Mouse (Mus musculus): Measurements from ENCODE around the gene Psma3. TPM values are rescaled to one million over a fixed set of nuclear protein-coding genes. Genes with fewer than 3 reads are reported as not detected.

Psma3 gene
- polyA plus RNA-seq, 1 experiment, result 210 TPM

DNA sequence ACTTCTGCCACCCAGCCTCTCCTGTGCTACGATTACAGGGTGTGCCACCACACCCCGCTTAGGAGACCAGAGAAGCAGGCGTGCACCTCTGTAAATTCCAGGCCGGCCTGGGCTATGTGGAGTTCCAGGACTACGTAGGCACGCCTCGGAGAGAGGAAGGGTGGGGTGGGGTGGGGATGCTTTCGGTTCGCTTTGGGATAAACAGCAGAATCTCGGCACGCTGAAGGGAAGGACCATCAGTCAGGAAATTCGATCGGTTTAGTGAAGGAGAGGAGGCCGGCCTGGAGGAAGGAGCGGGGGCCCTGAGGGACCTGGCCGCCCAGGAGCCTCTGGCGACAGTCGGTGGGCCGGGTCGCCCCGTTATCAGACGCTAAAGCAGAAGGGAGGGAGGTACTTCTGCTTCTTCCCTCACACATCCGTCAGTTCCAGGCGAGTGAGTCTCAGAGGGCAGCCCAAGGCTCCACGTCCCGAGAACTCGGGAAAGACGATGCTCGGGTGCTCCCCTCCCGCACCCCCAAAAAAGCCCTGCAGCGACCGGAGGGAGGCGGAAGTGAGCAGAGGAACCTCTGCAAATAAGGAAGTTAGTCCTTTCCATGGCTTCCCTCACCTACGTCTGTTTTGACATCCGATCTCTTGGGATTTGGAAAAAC lies 6.2 kb upstream of the Psma3 start:
- Histone ChIP-seq H3K4me2 (ENCODE audit: low read depth) (peak overlapping the region; percentile 89), H3K4me3 (peak overlapping the region; percentile 49), H3K36me3 (ENCODE audit: control insufficient read depth, insufficient read depth) (peaks cover 11% of the 10 kb centered on the region), H3K27me3 (ENCODE audit: control insufficient read depth, insufficient read depth, insufficient read length) (no peaks in the 10 kb centered on the region), H3K79me2 (ENCODE audit: control insufficient read depth, insufficient read depth) (no peaks in the 10 kb centered on the region), H3ac (ENCODE audit: control insufficient read depth, insufficient read length) (peak overlapping the region; percentile 71)
- TF ChIP-seq POLR2A (IDR thresholded peaks at IDR 0.05; ENCODE audit: insufficient read length, low read depth) (peak; percentile 42), SRF (IDR thresholded peaks at IDR 0.05; ENCODE audit: control insufficient read depth, insufficient read length, low read depth) (peak; percentile 88), TCF12 (IDR thresholded peaks at IDR 0.05; ENCODE audit: insufficient read depth, poor library complexity, severe bottlenecking) (no peak), POLR2AphosphoS2 (IDR thresholded peaks at IDR 0.05; ENCODE audit: insufficient read length, low read depth) (peak; percentile 52), CEBPB (IDR thresholded peaks at IDR 0.05; ENCODE audit: insufficient read depth, poor library complexity, severe bottlenecking) (no peak)

DNA sequence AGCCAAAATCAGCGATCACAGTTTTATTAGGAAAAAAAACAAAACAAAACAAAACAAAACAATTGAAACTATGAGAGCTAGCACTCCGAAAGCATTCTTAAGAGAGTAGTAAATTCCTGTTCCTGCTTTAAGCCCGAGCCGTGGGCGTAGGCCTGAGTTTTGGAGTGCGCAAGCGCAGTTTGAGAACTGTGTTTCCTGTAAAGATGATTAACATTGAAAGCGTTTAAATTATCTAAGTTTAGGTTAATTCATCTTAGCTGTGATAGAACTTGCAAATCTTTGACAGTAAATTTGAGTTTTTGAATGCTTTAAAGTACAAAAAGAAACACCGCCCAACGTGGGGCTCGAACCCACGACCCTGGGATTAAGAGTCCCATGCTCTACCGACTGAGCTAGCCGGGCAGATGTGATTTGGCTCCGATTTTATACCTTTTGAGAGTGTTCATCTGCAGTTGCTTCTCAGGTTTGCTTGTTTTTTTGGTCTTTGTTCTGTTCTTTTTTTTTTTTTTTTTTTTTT lies 5.6 kb upstream of the Psma3 start:
- Histone ChIP-seq H3K79me2 (ENCODE audit: control insufficient read depth, insufficient read depth) (no peaks in the 10 kb centered on the region), H3K4me3 (peak overlapping the region; percentile 49), H3K27me3 (ENCODE audit: control insufficient read depth, insufficient read depth, insufficient read length) (no peaks in the 10 kb centered on the region), H3K4me2 (ENCODE audit: low read depth) (peak overlapping the region; percentile 89), H3K36me3 (ENCODE audit: control insufficient read depth, insufficient read depth) (peaks cover 7% of the 10 kb centered on the region), H3ac (ENCODE audit: control insufficient read depth, insufficient read length) (peak overlapping the region; percentile 71)
- no peak for TF ChIP-seq SRF (IDR thresholded peaks at IDR 0.05; ENCODE audit: control insufficient read depth, insufficient read length, low read depth)
- TF ChIP-seq CEBPB (IDR thresholded peaks at IDR 0.05; ENCODE audit: insufficient read depth, poor library complexity, severe bottlenecking), result 0 out of 2 replicates have a peak, but pooled peaks have one; percentile 27
- no peak for TF ChIP-seq REST (IDR thresholded peaks at IDR 0.05; ENCODE audit: insufficient read depth, insufficient read length)
- TF ChIP-seq MAX (IDR thresholded peaks at IDR 0.05; ENCODE audit: low read depth), result no peak
- peak; percentile 30 for TF ChIP-seq E2F4 (IDR thresholded peaks at IDR 0.05; ENCODE audit: insufficient read depth)

DNA sequence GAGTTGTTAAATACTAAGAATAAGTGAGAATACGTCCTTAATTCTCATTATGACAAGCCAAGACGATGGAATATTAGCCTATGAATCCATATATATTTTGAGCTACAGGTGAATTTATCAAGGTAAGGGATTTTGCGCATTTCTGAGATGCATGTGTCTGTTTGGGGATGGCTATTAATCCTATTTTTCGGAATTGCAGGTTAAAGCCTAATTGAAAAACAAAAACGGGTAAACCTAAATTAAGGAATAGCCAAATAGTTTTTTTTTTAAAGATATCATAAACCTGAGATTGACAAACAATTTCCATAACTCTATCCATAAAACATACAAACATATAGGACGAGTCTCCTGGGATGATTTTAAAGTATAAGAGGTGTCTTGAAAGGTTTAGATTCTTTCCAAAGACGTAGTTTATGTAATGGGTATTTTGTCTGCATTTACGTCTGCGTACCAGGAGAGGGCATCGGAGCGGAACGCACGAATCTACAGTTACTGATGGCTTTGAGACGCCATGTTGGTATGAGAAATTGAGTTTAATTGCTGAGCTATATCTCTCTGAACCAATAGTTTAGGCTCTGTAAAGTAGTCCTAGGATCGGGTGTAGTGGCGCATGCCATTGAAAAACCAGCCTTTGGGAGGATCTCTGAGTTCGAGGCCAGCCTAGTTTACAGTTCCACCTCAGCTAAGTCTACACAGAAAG lies 4.8 kb upstream of the Psma3 start:
- Histone ChIP-seq H3K27me3 (ENCODE audit: control insufficient read depth, insufficient read depth, insufficient read length) (no peaks in the 10 kb centered on the region), H3K79me2 (ENCODE audit: control insufficient read depth, insufficient read depth) (no peaks in the 10 kb centered on the region), H3K4me2 (ENCODE audit: low read depth) (peak overlapping the region; percentile 89), H3K36me3 (ENCODE audit: control insufficient read depth, insufficient read depth) (no peaks in the 10 kb centered on the region), H3ac (ENCODE audit: control insufficient read depth, insufficient read length) (no peak overlapping the region), H3K4me3 (peak overlapping the region; percentile 49)
- TF ChIP-seq REST (IDR thresholded peaks at IDR 0.05; ENCODE audit: insufficient read depth, insufficient read length), result no peak
- no peak for TF ChIP-seq POLR2AphosphoS2 (IDR thresholded peaks at IDR 0.05; ENCODE audit: insufficient read length, low read depth)
- TF ChIP-seq TCF3 (IDR thresholded peaks at IDR 0.05; ENCODE audit: insufficient read length, low read depth), result no peak
- TF ChIP-seq POLR2A (IDR thresholded peaks at IDR 0.05; ENCODE audit: insufficient read length, low read depth), result no peak
- no peak for TF ChIP-seq E2F4 (IDR thresholded peaks at IDR 0.05; ENCODE audit: insufficient read depth)
- no peak for TF ChIP-seq SRF (IDR thresholded peaks at IDR 0.05; ENCODE audit: control insufficient read depth, insufficient read length, low read depth)
- no peak for TF ChIP-seq MAX (IDR thresholded peaks at IDR 0.05; ENCODE audit: low read depth)
- no peak for TF ChIP-seq TCF12 (IDR thresholded peaks at IDR 0.05; ENCODE audit: insufficient read depth, poor library complexity, severe bottlenecking)
- no peak for TF ChIP-seq MYOD1 (IDR thresholded peaks at IDR 0.05; ENCODE audit: control insufficient read depth in 1 of 3, insufficient read length in 2 of 3, low read depth in 2 of 3)
- TF ChIP-seq MYOG (IDR thresholded peaks at IDR 0.05; ENCODE audit: control insufficient read depth in 1 of 3, insufficient read depth in 1 of 3, insufficient read length in 2 of 3, low read depth in 2 of 3), result no peak
- TF ChIP-seq USF1 (IDR thresholded peaks at IDR 0.05; ENCODE audit: low read depth), result no peak
- TF ChIP-seq CEBPB (IDR thresholded peaks at IDR 0.05; ENCODE audit: insufficient read depth, poor library complexity, severe bottlenecking), result no peak

DNA sequence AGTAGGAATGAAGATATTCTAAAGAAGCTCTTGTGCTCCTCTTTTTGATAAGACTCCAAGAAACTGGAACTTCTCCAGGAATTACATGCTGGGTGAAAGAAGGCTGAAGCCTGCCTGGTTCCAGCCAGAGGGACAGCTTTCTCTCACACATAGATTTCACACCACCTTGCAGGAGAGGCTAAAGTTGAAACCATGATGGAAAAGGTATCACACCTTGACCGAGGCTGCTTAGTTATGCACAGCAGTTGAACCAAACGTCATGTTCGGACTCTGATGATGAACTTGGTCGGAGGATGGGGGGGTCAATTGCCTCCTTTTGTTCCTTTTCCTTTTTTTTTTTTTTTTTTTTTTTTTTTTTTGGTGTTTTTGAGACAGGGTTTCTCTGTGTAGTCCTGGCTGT lies 590 bp upstream of the Psma3 start:
- peak overlapping the region; percentile 81 for H3K4me3 ChIP-seq
- peak overlapping the region; percentile 60 for H3K4me2 ChIP-seq (ENCODE audit: low read depth)
- TF ChIP-seq MYOG (IDR thresholded peaks at IDR 0.05; ENCODE audit: control insufficient read depth in 1 of 3, insufficient read depth in 1 of 3, insufficient read length in 2 of 3, low read depth in 2 of 3) (no peak), MAX (IDR thresholded peaks at IDR 0.05; ENCODE audit: low read depth) (no peak), REST (IDR thresholded peaks at IDR 0.05; ENCODE audit: insufficient read depth, insufficient read length) (no peak), SRF (IDR thresholded peaks at IDR 0.05; ENCODE audit: control insufficient read depth, insufficient read length, low read depth) (no peak), USF1 (IDR thresholded peaks at IDR 0.05; ENCODE audit: low read depth) (no peak), TCF12 (IDR thresholded peaks at IDR 0.05; ENCODE audit: insufficient read depth, poor library complexity, severe bottlenecking) (no peak), E2F4 (IDR thresholded peaks at IDR 0.05; ENCODE audit: insufficient read depth) (no peak), POLR2A (IDR thresholded peaks at IDR 0.05; ENCODE audit: insufficient read length, low read depth) (no peak), POLR2AphosphoS2 (IDR thresholded peaks at IDR 0.05; ENCODE audit: insufficient read length, low read depth) (no peak), MYOD1 (IDR thresholded peaks at IDR 0.05; ENCODE audit: control insufficient read depth in 1 of 3, insufficient read length in 2 of 3, low read depth in 2 of 3) (no peak), TCF3 (IDR thresholded peaks at IDR 0.05; ENCODE audit: insufficient read length, low read depth) (no peak), CEBPB (IDR thresholded peaks at IDR 0.05; ENCODE audit: insufficient read depth, poor library complexity, severe bottlenecking) (no peak)
- peaks cover 40% of the 10 kb centered on the region for H3K79me2 ChIP-seq (ENCODE audit: control insufficient read depth, insufficient read depth)
- no peaks in the 10 kb centered on the region for H3K36me3 ChIP-seq (ENCODE audit: control insufficient read depth, insufficient read depth)
- no peak overlapping the region for H3ac ChIP-seq (ENCODE audit: control insufficient read depth, insufficient read length)
- H3K27me3 ChIP-seq (ENCODE audit: control insufficient read depth, insufficient read depth, insufficient read length), result no peaks in the 10 kb centered on the region

Data from myocyte (in vitro differentiated cells).